Mouse (Mus musculus) hindbrain, embryonic 14.5 days (tissue): ENCODE results near the gene Lrrc71. TPM values are rescaled to one million over a fixed set of nuclear protein-coding genes. Genes with fewer than 3 reads are reported as not detected.

Experiments
- ATAC-seq: fragments of 200-750 bp; cut with Nextera tagmentation; 2 replicates; pipeline ENCODE4 v1.8.0; 2017; ENCODE audit warnings: moderate number of reproducible peaks, mild to moderate bottlenecking, moderate TSS enrichment, moderate library complexity; ENCODE audit not compliant: low FRiP score
- DNase-seq: peaks from one replicate; pipeline ENCODE4 v3.0.0-alpha.2; 2015; ENCODE audit warnings: low spot score
- H3K27ac ChIP-seq: fragments of 300-500 bp; sonication (generic); 2 replicates; pipeline ENCODE4 v1.5.1; 2014; ENCODE audit warnings: mild to moderate bottlenecking, moderate library complexity
- H3K27me3 ChIP-seq: fragments of 300-500 bp; sonication (generic); 2 replicates; pipeline ENCODE4 v1.6.1; 2014; ENCODE audit warnings: mild to moderate bottlenecking, low read length, mixed read lengths; ENCODE audit not compliant: control insufficient read depth, insufficient read depth
- H3K36me3 ChIP-seq: fragments of 300-500 bp; sonication (generic); replicated peaks from 2 replicates; pipeline ENCODE4 v1.6.1; 2014; ENCODE audit not compliant: control insufficient read depth, insufficient read depth
- H3K4me1 ChIP-seq: fragments of 300-500 bp; sonication (generic); replicated peaks from 2 replicates; pipeline ENCODE4 v1.6.1; 2014; ENCODE audit warnings: antibody characterized with exemption, low read length, mixed read lengths; ENCODE audit not compliant: control insufficient read depth, insufficient read depth
- H3K4me2 ChIP-seq: fragments of 300-500 bp; sonication (generic); replicated peaks from 2 replicates; pipeline ENCODE4 v1.6.1; 2014; ENCODE audit warnings: mild to moderate bottlenecking, moderate library complexity
- H3K4me3 ChIP-seq: fragments of 300-500 bp; sonication (generic); replicated peaks from 2 replicates; pipeline ENCODE4 v1.5.1; 2014; ENCODE audit warnings: mild to moderate bottlenecking, low read length
- H3K9ac ChIP-seq: fragments of 300-500 bp; sonication (generic); 2 replicates; pipeline ENCODE4 v1.6.1; 2014
- H3K9me3 ChIP-seq: fragments of 300-500 bp; sonication (generic); 2 replicates; pipeline ENCODE4 v1.6.1; 2016; ENCODE audit warnings: low read length; ENCODE audit not compliant: control insufficient read depth
- WGBS: fragments of 180-500 bp; shearing (Covaris S2); extraction: QIAGEN DNeasy Blood & Tissue Kit; methylation state at CpG from one replicate; pipeline ENCODE4 v1.1.7; 2014; 5-methylcytosine and 5-hydroxymethylcytosine counted together
- polyA plus RNA-seq: library from polyadenylated mRNA; unstranded; fragments of >200 nt; fragmentation: Nextera tagmentation; extraction: Ambion mirVana; gene quantifications from 2 replicates; pipeline ENCODE4 v1.2.1, GENCODE M21; 2014

The Lrrc71 gene
- polyA plus RNA-seq, 1 experiment from 2014 or later = 0.54 TPM

DNA sequence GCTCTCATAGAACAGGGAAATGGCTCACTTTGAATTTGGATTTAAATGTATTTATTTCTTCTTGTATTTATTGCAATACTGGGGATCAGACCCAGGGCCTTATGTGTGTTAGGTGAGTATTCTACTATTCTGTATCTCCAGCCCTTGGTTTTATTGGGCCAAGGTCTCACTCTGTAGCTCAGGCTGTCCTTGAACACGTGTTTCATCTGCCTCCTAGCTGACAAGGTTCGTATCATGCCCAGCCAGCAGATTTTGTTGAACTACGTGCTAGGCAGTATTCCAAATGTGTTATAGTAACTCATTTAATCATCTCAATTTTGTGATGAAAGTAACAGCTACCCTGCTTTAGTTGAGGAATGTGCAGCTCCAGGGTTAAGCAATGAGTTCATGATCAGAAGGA is 6.4 kb downstream of the Lrrc71 start:
- DNase-seq (no peak), ATAC-seq (no peak)
- H3K9me3 ChIP-seq = no peaks in the 10 kb centered on the region
- H3K4me2 ChIP-seq = no peak overlapping the region
- H3K27me3 ChIP-seq = no peaks in the 10 kb centered on the region
- H3K36me3 ChIP-seq = peaks cover 31% of the 10 kb centered on the region
- peaks cover 6% of the 10 kb centered on the region; the same call in 1 of the 2 replicates for H3K4me1 ChIP-seq
- H3K4me3 ChIP-seq = no peak overlapping the region
- 89% methylated on average over 3 of the region's 3 CpGs for WGBS
- H3K9ac ChIP-seq = no peak overlapping the region
- H3K27ac ChIP-seq = no peak overlapping the region

- peaks cover 62% of the 10 kb centered on the region for H3K36me3 ChIP-seq
Measured at GRCm38 (mm10) chr3:87738906-87739305, 9.5 kb downstream of the Lrrc71 start.

GRCm38 (mm10) chr3:87735335-87735734 is 13.1 kb downstream of the Lrrc71 start:
- peaks cover 83% of the 10 kb centered on the region for H3K36me3 ChIP-seq
- no peak for DNase-seq
- H3K4me1 ChIP-seq = no peaks in the 10 kb centered on the region
- 82% methylated on average over 9 of the region's 9 CpGs for WGBS
- no peak overlapping the region for H3K9ac ChIP-seq
- H3K4me3 ChIP-seq = no peak overlapping the region
- no peaks in the 10 kb centered on the region for H3K9me3 ChIP-seq
- H3K4me2 ChIP-seq = no peak overlapping the region
- H3K27ac ChIP-seq = no peak overlapping the region
- ATAC-seq = no peak
- no peaks in the 10 kb centered on the region for H3K27me3 ChIP-seq

More at GRCm38 (mm10) chr3:87738906-87739305, 9.5 kb downstream of the Lrrc71 start:
- Histone ChIP-seq H3K9me3 (no peaks in the 10 kb centered on the region), H3K4me2 (no peak overlapping the region), H3K9ac (no peak overlapping the region), H3K27ac (no peak overlapping the region), H3K4me1 (no peaks in the 10 kb centered on the region), H3K27me3 (no peaks in the 10 kb centered on the region), H3K4me3 (no peak overlapping the region)
- DNase-seq (no peak), ATAC-seq (no peak)
- WGBS = 76% methylated on average over 5 of the region's 5 CpGs

DNA sequence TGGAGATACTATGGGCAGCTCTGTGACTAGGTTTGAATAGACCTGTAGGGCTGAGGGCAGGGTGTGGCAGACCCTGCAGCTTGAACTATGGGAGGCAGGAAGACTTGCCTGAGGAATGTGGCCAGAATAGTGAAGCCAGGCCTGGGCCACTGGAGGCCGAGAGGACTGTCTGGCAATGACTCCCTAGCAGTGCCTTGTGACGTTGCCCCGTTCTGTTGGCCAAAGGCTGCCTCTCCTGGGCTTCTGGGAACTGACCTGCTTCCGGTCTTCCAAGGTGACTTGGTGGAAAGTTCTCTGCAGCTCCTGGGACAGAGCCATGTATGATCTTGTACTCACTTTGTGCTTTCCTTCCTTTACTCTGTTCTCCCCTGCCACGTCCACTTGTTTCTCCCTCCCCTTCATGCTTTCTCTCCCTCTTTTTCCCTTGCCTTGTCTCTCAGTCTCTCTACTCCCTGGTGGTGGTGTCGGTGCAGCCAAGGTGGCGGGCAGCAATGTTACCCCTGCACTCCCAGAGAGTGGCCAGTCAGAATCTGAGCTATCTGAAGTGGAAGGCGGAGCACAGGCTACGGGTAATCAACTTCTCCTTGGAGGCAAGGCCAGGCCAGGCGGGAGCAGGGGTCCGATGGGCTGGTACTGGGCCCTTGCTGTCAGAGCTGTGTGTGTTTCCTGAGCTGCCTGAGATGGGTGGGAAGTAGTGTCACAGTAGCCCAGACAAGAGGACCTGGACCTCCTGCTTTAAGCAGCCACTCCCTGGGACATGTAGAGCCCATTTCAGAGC is 14.3 kb downstream of the Lrrc71 start:
- no peaks in the 10 kb centered on the region for H3K9me3 ChIP-seq
- no peak overlapping the region for H3K9ac ChIP-seq
- 88% methylated on average over 11 of the region's 11 CpGs for WGBS
- DNase-seq (no peak), ATAC-seq (no peak)
- no peak overlapping the region for H3K27ac ChIP-seq
- H3K4me2 ChIP-seq = no peak overlapping the region
- peaks cover 95% of the 10 kb centered on the region for H3K36me3 ChIP-seq
- H3K4me1 ChIP-seq = no peaks in the 10 kb centered on the region
- H3K4me3 ChIP-seq = no peak overlapping the region
- H3K27me3 ChIP-seq = no peaks in the 10 kb centered on the region

DNA sequence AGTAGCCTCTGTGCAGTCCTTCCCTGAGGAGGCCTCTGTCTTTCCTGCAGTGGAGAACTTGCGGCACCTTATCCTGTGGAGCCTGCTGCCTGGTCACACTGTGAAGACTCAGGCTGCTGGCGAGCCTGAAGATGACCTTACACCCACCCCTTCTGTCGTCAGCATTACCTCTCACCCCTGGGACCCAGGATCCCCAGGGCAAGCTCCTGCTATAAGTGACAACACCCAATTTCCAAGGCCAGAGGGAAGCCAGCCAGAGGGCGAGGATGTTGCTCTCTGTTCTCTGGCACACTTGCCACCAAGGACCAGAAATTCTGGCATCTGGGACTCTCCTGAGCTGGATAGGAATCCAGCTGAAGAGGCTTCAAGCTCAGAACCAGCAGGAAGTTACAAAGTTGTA is 15.3 kb downstream of the Lrrc71 start:
- Histone ChIP-seq H3K27ac (no peak overlapping the region), H3K4me2 (no peak overlapping the region), H3K9me3 (no peaks in the 10 kb centered on the region), H3K4me3 (no peak overlapping the region), H3K36me3 (peaks cover 100% of the 10 kb centered on the region), H3K4me1 (no peaks in the 10 kb centered on the region), H3K9ac (no peak overlapping the region), H3K27me3 (no peaks in the 10 kb centered on the region)
- DNase-seq = no peak
- 85% methylated on average over 4 of the region's 4 CpGs for WGBS
- ATAC-seq = no peak

GRCm38 (mm10) chr3:87728696-87729095 is 19.7 kb downstream of the Lrrc71 start:
- Histone ChIP-seq H3K36me3 (peaks cover 98% of the 10 kb centered on the region), H3K4me1 (no peaks in the 10 kb centered on the region)

GRCm38 (mm10) chr3:87726191-87726590 is 22.2 kb downstream of the Lrrc71 start:
- Histone ChIP-seq H3K4me3 (no peak overlapping the region), H3K4me2 (no peak overlapping the region), H3K27ac (no peak overlapping the region), H3K36me3 (peaks cover 98% of the 10 kb centered on the region), H3K4me1 (no peaks in the 10 kb centered on the region), H3K9ac (no peak overlapping the region), H3K9me3 (no peaks in the 10 kb centered on the region), H3K27me3 (no peaks in the 10 kb centered on the region)
- WGBS = 94% methylated on average over 7 of the region's 7 CpGs
- no peak for DNase-seq
- ATAC-seq = no peak

More at GRCm38 (mm10) chr3:87728696-87729095, 19.7 kb downstream of the Lrrc71 start:
- Histone ChIP-seq H3K9ac (no peak overlapping the region), H3K4me3 (no peak overlapping the region), H3K27ac (no peak overlapping the region), H3K4me2 (no peak overlapping the region), H3K27me3 (no peaks in the 10 kb centered on the region), H3K9me3 (no peaks in the 10 kb centered on the region)
- DNase-seq = no peak
- ATAC-seq = no peak
- WGBS = 93% methylated on average over 6 of the region's 6 CpGs

- DNase-seq (no peak), ATAC-seq (no peak)
- Histone ChIP-seq H3K4me1 (no peaks in the 10 kb centered on the region), H3K9me3 (no peaks in the 10 kb centered on the region), H3K9ac (no peak overlapping the region), H3K27ac (no peak overlapping the region), H3K27me3 (no peaks in the 10 kb centered on the region), H3K36me3 (peaks cover 98% of the 10 kb centered on the region), H3K4me3 (no peak overlapping the region), H3K4me2 (no peak overlapping the region)
- 98% methylated on average over 16 of the region's 16 CpGs for WGBS
Measured at GRCm38 (mm10) chr3:87725396-87726160, 22.8 kb downstream of the Lrrc71 start.

GRCm38 (mm10) chr3:87724556-87724955 is 23.9 kb downstream of the Lrrc71 start:
- Histone ChIP-seq H3K4me1 (no peaks in the 10 kb centered on the region), H3K27me3 (no peaks in the 10 kb centered on the region), H3K4me3 (no peak overlapping the region), H3K9me3 (no peaks in the 10 kb centered on the region), H3K36me3 (peaks cover 93% of the 10 kb centered on the region), H3K27ac (no peak overlapping the region), H3K9ac (no peak overlapping the region), H3K4me2 (no peak overlapping the region)
- ATAC-seq = no peak
- no peak for DNase-seq
- WGBS = 85% methylated on average over 6 of the region's 6 CpGs
